Mouse (Mus musculus) kidney, postnatal 25 days (tissue): ENCODE measurements around the gene Bex3.

Experiments used
- DNase-seq, 2 experiments: peaks; one replicate each; pipeline ENCODE4 v3.0.0; 2021; ENCODE audit warnings: mixed read lengths in 2 of 2

Gene Bex3

DNA sequence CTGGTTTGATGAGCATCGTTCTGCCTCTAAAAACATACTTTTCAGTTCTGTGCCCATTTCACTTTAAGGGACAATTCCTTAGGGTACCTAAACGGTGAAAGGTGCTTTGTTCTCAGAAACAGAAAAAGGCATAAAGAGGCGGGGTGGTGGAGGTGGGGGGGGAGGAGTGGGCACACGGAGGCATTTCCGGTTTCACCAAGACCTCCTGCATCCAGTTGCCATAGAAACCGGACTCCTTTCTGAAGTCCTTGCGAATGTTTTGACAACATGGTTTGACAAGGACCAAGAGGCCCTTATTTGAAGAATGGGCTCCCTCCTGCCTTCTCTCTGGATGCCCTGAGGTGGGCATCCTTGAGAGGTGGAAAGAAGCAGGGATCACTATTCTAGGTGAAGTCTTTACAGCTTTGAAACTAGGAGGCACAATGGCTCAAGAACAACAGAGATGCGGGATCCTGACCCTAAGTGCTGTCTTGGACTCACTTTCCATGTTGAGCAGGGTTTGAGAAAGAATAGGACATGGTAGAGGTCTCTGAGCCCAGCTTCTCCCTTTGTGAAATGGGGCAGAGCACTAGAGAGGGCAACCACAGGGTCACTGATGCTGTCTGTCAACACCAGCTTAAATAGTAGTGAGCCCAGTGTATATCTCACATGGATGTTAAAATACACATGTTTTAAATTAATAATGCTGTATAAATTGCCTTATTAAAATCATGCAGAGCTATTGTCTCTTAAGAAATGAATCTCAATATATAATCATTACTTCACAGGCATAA is 43.9 kb downstream of the Bex3 start:
- no peak for DNase-seq

DNA sequence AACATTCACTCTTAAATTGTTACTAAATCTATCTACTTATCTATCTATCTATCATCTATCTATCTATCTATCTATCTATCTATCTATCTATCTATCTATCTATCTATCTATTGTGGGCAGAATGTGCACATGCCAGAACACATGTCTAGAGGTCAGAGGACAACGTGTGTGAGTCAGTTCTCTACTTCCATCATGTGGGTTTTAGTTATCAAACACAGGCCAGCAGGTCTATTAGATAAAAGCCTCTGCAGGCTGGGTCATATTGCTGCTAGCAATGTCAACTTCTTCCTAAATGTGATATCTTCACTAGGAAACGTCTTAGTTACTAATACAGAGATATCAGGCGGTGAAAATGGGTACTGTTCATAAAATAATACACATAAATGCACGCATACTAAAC is 49.9 kb downstream of the Bex3 start:
- no peak for DNase-seq
